Mouse (Mus musculus): ENCODE results near the gene Ift27. TPM values are rescaled to one million over a fixed set of nuclear protein-coding genes. Genes with fewer than 3 reads are reported as not detected.
A peak's percentile ranks its signal among the peaks of the same experiment; 100 is the strongest.

Ift27 gene
- polyA plus RNA-seq, 1 experiment from 2014 or later: 109 TPM

- Histone ChIP-seq H3K27ac (replicated peaks) (no peak overlapping the region), H3K36me3 (no peaks in the 10 kb centered on the region), H3K4me3 (no peak overlapping the region), H3K9ac (no peak overlapping the region), H3K27me3 (no peaks in the 10 kb centered on the region), H3K9me3 (no peaks in the 10 kb centered on the region), H3K4me1 (replicated peaks) (peaks cover 24% of the 10 kb centered on the region), H3K4me2 (no peak overlapping the region)
- 84% methylated on average over 11 of the region's 11 CpGs for WGBS
- ATAC-seq (ENCODE audit: low FRiP score, low read depth): no peak
These were observed 4.3 kb downstream of the Ift27 start for GRCm38 (mm10) chr15:78169566-78169965.

DNA sequence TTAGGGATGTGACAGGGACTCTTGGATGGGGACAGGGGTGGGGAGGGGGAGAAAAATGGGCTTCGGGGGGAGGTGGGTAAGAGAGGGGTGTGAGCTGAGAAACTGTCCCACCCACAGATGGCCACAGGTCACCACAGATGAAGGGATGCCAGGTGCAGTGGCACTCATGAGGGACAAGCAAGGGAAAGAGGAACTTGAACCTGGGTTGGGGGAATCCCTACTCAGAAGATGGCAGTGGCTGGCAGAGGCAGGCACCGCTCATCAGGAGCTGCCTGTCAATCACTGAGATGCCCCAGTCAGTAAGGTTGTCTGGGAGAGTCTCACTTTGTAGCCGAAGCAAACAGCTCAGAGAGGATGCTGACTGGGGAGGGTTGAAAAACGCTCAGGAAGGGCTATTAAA, 8.6 kb downstream of the Ift27 start:
- Histone ChIP-seq H3K4me1 (replicated peaks) (no peaks in the 10 kb centered on the region), H3K36me3 (no peaks in the 10 kb centered on the region), H3K27ac (replicated peaks) (no peak overlapping the region), H3K27me3 (no peaks in the 10 kb centered on the region), H3K9ac (no peak overlapping the region), H3K4me3 (no peak overlapping the region), H3K9me3 (no peaks in the 10 kb centered on the region), H3K4me2 (no peak overlapping the region)
- no peak for ATAC-seq (ENCODE audit: low FRiP score, low read depth)
- 86% methylated on average over 4 of the region's 4 CpGs for WGBS

GRCm38 (mm10) chr15:78164466-78164865, 9.4 kb downstream of the Ift27 start:
- no peaks in the 10 kb centered on the region for H3K27me3 ChIP-seq
- no peaks in the 10 kb centered on the region for H3K9me3 ChIP-seq
- H3K9ac ChIP-seq: no peak overlapping the region
- no peak overlapping the region for H3K4me3 ChIP-seq
- WGBS: 66% methylated on average over 11 of the region's 11 CpGs
- 0 out of 2 replicates have a peak overlapping the region, but pooled peaks have one; percentile 20 for H3K27ac ChIP-seq (replicated peaks)
- H3K36me3 ChIP-seq: no peaks in the 10 kb centered on the region
- H3K4me1 ChIP-seq (replicated peaks): no peaks in the 10 kb centered on the region
- ATAC-seq (ENCODE audit: low FRiP score, low read depth): no peak
- no peak overlapping the region for H3K4me2 ChIP-seq

DNA sequence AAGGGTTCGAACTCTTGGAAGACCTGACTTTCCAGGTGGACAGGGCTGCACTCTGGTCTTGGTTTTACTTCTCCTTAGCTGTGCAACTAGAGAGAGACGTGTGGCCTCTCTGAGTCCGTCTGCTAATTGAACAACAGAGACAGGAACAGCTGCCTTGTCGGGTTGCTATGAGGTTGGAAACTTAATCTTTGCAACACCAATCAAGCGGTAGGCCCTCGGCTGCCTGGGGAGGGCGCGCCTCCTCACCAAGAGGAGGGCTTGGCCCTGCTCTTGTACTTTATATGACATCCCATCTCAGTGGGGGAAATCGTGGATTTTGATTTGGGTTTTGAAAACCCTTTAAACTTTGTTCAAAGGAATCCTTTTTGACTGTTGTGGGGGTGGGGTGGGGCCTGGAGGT, 12.0 kb downstream of the Ift27 start:
- H3K36me3 ChIP-seq: no peaks in the 10 kb centered on the region
- no peak overlapping the region for H3K4me2 ChIP-seq
- 80% methylated on average over 9 of the region's 9 CpGs for WGBS
- H3K27ac ChIP-seq (replicated peaks): no peak overlapping the region
- no peaks in the 10 kb centered on the region for H3K27me3 ChIP-seq
- ATAC-seq (ENCODE audit: low FRiP score, low read depth): no peak
- H3K4me3 ChIP-seq: no peak overlapping the region
- H3K9me3 ChIP-seq: no peaks in the 10 kb centered on the region
- H3K9ac ChIP-seq: no peak overlapping the region
- H3K4me1 ChIP-seq (replicated peaks): no peaks in the 10 kb centered on the region

GRCm38 (mm10) chr15:78158335-78158734, 15.6 kb downstream of the Ift27 start:
- 59% methylated on average over 4 of the region's 5 CpGs for WGBS
- H3K4me2 ChIP-seq: no peak overlapping the region
- ATAC-seq (ENCODE audit: low FRiP score, low read depth): no peak
- no peak overlapping the region for H3K9ac ChIP-seq
- no peak overlapping the region for H3K27ac ChIP-seq (replicated peaks)
- no peak overlapping the region for H3K4me3 ChIP-seq
- H3K27me3 ChIP-seq: no peaks in the 10 kb centered on the region
- no peaks in the 10 kb centered on the region for H3K36me3 ChIP-seq
- 0 out of 2 replicates have a peak, but pooled peaks cover 2% of the 10 kb centered on the region for H3K4me1 ChIP-seq (replicated peaks)
- H3K9me3 ChIP-seq: no peaks in the 10 kb centered on the region

GRCm38 (mm10) chr15:78157824-78158223, 16.1 kb downstream of the Ift27 start:
- ATAC-seq (ENCODE audit: low FRiP score, low read depth): no peak
- Histone ChIP-seq H3K9ac (no peak overlapping the region), H3K36me3 (no peaks in the 10 kb centered on the region), H3K27me3 (no peaks in the 10 kb centered on the region), H3K4me1 (replicated peaks) (0 out of 2 replicates have a peak, but pooled peaks cover 7% of the 10 kb centered on the region), H3K27ac (replicated peaks) (no peak overlapping the region), H3K4me3 (no peak overlapping the region), H3K4me2 (no peak overlapping the region), H3K9me3 (no peaks in the 10 kb centered on the region)
- 77% methylated on average over 4 of the region's 4 CpGs for WGBS

GRCm38 (mm10) chr15:78157330-78157729, 16.6 kb downstream of the Ift27 start:
- no peak overlapping the region for H3K27ac ChIP-seq (replicated peaks)
- 75% methylated on average over 8 of the region's 8 CpGs for WGBS
- H3K36me3 ChIP-seq: no peaks in the 10 kb centered on the region
- no peak overlapping the region for H3K9ac ChIP-seq
- 0 out of 2 replicates have a peak, but pooled peaks cover 9% of the 10 kb centered on the region for H3K4me1 ChIP-seq (replicated peaks)
- H3K4me2 ChIP-seq: no peak overlapping the region
- no peaks in the 10 kb centered on the region for H3K27me3 ChIP-seq
- ATAC-seq (ENCODE audit: low FRiP score, low read depth): no peak
- no peaks in the 10 kb centered on the region for H3K9me3 ChIP-seq
- no peak overlapping the region for H3K4me3 ChIP-seq

DNA sequence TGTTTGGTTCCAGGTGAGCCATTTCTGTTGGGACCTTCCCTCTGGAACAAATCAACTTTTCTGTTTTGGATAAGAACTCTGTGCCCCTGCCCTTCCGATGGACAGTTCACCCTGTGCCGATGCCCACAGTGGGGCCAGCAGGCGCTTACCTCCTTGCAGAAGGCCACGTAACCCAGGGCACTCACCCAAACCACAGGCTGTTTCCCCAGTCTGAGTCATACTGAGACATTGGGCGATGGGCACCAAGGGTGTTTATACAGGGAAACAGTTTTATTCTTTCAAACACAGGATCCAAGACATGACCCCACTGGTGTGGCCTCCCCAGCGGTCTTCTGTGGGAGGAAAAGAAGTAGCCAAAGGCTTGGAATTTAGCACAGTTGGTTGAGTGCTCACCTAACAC, 18.5 kb downstream of the Ift27 start:
- 0 out of 2 replicates have a peak, but pooled peaks cover 9% of the 10 kb centered on the region for H3K4me1 ChIP-seq (replicated peaks)
- H3K9ac ChIP-seq: no peak overlapping the region
- no peaks in the 10 kb centered on the region for H3K27me3 ChIP-seq
- H3K27ac ChIP-seq (replicated peaks): no peak overlapping the region
- no peak for ATAC-seq (ENCODE audit: low FRiP score, low read depth)
- H3K36me3 ChIP-seq: no peaks in the 10 kb centered on the region
- whole genome bisulfite sequencing: 85% methylated on average over 6 of the region's 6 CpGs
- no peaks in the 10 kb centered on the region for H3K9me3 ChIP-seq
- H3K4me2 ChIP-seq: no peak overlapping the region
- H3K4me3 ChIP-seq: no peak overlapping the region

DNA sequence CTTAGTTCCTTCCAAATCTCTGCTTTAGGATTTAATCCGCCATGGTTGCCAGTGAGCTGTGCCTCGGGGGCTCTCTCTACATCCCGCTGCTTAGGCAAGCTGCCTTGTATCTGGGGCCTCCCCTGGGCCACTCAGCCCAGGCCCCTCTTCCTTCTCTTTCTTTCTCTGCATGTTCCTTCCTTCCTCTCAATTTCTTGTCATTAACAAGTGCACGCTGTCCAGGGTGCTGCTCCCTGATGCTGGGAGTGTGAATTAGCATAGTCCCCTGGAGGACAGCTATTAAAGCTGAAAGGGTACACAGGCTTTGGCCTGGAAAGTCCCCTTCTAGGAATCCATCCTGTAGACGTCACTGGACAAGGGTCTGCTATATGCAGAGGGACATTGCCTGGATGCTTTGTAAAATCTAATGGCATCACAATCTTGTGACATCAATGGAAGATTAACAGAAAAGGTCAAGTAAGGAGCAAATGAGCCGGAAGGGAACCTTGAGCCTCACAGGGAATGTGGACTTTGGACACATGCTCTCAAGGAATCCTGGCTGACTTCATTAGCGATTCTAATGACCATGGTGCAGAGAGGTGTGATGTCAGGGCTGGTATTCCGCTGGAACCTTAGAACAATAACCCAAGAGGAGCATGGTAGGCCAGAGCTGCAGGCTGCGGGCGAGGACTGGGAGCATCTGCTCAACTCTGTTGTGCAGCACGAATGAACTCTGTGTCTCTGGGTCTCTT, 20.7 kb downstream of the Ift27 start:
- Histone ChIP-seq H3K9me3 (no peaks in the 10 kb centered on the region), H3K27me3 (no peaks in the 10 kb centered on the region), H3K27ac (replicated peaks) (no peak overlapping the region), H3K9ac (no peak overlapping the region), H3K4me2 (no peak overlapping the region), H3K4me3 (no peak overlapping the region), H3K4me1 (replicated peaks) (0 out of 2 replicates have a peak, but pooled peaks cover 9% of the 10 kb centered on the region), H3K36me3 (no peaks in the 10 kb centered on the region)
- 35% methylated on average over 11 of the region's 11 CpGs for WGBS
- ATAC-seq (ENCODE audit: low FRiP score, low read depth): no peak

DNA sequence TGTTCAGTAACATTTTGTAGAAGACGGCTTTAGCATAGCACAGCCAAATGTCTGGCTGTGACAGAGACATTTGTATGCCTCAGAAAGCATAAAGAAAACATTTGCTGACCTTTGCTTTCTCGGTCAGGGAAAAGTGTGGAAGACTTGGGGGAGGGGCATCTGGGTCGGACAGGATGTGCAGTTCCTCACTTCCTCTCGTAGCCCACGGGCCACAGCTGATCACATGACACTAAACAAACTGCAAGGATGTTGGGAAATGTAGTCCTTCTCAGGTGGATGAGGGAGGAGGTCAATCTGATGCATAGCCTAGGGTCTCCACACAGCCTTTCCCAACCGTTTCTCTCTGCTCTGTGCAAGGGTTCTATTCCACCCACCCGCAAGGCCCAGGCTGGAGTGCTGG, 25.3 kb downstream of the Ift27 start:
- ATAC-seq (ENCODE audit: low FRiP score, low read depth): no peak
- Histone ChIP-seq H3K4me2 (no peak overlapping the region), H3K4me3 (no peak overlapping the region), H3K9ac (no peak overlapping the region), H3K27ac (replicated peaks) (no peak overlapping the region), H3K27me3 (no peaks in the 10 kb centered on the region), H3K9me3 (no peaks in the 10 kb centered on the region), H3K4me1 (replicated peaks) (0 out of 2 replicates have a peak, but pooled peaks cover 7% of the 10 kb centered on the region), H3K36me3 (no peaks in the 10 kb centered on the region)
- WGBS: 75% methylated on average over 7 of the region's 7 CpGs

DNA sequence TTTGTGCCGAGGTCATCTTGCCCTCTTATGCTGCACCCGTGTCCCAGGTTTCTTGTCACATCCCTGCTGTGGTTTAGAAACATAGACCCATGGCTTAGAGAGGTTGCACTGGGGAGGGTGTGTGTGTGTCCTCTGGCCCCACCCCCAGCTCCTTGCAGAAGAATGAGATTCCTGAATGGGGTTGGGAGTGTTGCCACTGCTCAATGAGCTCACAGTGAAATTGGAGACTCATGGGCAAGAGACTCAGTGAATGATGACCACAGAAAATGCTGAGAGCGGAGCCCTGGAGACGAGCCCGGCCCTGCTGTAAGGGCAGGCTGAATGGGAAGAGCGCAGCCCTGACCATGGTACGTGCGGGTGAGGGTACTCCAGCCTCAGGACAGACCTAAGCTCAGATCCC, 33.7 kb downstream of the Ift27 start:
- Histone ChIP-seq H3K4me1 (replicated peaks) (no peaks in the 10 kb centered on the region), H3K4me3 (no peak overlapping the region), H3K9me3 (no peaks in the 10 kb centered on the region), H3K36me3 (no peaks in the 10 kb centered on the region), H3K4me2 (no peak overlapping the region), H3K27ac (replicated peaks) (no peak overlapping the region), H3K9ac (no peak overlapping the region), H3K27me3 (no peaks in the 10 kb centered on the region)
- 42% methylated on average over 8 of the region's 8 CpGs for WGBS
- ATAC-seq (ENCODE audit: low FRiP score, low read depth): no peak

GRCm38 (mm10) chr15:78134606-78135005, 39.3 kb downstream of the Ift27 start:
- Histone ChIP-seq H3K4me2 (no peak overlapping the region), H3K27me3 (no peaks in the 10 kb centered on the region), H3K4me1 (replicated peaks) (0 out of 2 replicates have a peak, but pooled peaks cover 6% of the 10 kb centered on the region), H3K4me3 (no peak overlapping the region), H3K27ac (replicated peaks) (no peak overlapping the region), H3K9ac (no peak overlapping the region), H3K36me3 (no peaks in the 10 kb centered on the region), H3K9me3 (no peaks in the 10 kb centered on the region)
- no peak for ATAC-seq (ENCODE audit: low FRiP score, low read depth)
- 32% methylated on average over 6 of the region's 6 CpGs for WGBS

DNA sequence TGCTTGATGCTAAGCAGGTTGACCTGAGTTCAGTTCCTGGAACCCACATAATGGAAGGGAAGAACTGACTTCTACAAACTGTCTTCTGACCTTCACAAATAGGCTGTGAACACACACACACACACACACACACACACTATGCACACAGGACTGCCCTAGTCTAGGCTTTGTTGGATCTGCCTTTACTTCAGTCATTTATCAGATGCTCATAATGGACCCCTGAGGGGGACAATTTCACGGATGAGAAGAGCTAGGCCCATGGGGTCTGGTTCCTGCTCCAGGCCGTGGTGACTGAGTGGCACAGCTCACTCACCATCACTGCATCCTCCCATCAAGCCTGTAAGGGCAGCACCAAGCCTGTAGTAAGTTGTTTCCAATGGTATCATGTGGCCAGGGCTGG, 40.5 kb downstream of the Ift27 start:
- H3K4me2 ChIP-seq: no peak overlapping the region
- WGBS: 20% methylated on average over 2 of the region's 2 CpGs
- no peaks in the 10 kb centered on the region for H3K9me3 ChIP-seq
- no peak overlapping the region for H3K4me3 ChIP-seq
- ATAC-seq (ENCODE audit: low FRiP score, low read depth): peak; percentile 34; the same call in 1 of the 2 replicates
- no peaks in the 10 kb centered on the region for H3K36me3 ChIP-seq
- H3K9ac ChIP-seq: no peak overlapping the region
- no peaks in the 10 kb centered on the region for H3K27me3 ChIP-seq
- H3K4me1 ChIP-seq (replicated peaks): 0 out of 2 replicates have a peak, but pooled peaks cover 6% of the 10 kb centered on the region
- no peak overlapping the region for H3K27ac ChIP-seq (replicated peaks)
